Mouse (Mus musculus): Measurements from ENCODE around the gene Dner.

DNA sequence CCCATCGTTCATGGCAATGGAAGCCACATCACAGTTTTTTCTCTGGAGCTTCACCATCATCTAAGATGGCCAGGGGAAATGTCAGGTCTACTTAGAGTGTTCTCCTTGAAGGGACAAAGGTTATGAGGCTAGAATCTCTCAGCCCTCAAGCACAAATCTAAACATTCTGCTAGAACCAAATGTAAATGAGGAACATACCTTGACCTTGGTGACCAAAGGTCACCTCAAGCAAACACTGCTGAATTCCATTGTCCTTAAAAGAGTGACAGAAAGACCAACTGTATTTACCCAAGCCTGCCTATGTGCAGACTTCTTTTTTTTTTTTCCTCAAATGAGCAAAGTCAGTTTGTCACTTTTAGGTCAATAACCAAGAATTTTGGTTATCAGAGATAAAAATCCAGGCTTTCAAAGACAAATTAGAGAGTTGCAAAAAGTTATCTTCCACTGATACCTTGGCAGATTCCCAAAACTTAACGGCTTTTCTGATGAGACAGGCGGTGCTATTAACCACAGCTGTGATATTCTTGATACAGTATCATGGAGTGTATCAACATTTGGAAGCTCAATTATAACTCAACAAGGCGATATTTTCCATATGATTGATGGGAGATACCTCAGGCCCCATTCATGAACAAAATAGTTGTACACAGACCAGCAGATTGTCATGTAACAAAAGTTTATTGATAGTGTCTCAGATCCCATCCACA is 173.6 kb downstream of the Dner start:
- TF ChIP-seq POLR2A (IDR thresholded peaks at IDR 0.05; ENCODE audit: borderline replicate concordance, low read depth, low read length) = no peak
- TF ChIP-seq CTCF (IDR thresholded peaks at IDR 0.05; ENCODE audit: low read depth, low read length) = no peak

Data from bone marrow macrophage, adult 2 months (primary cell).